Mouse (Mus musculus) gastrocnemius, adult 2 months (tissue): ENCODE results near the gene Dppa4. TPM values are rescaled to one million over a fixed set of nuclear protein-coding genes. Genes with fewer than 3 reads are reported as not detected.

Source experiments
- DNase-seq: peaks from one replicate; pipeline ENCODE4 v3.0.0; 2022
- H3K27ac ChIP-seq: fragments of 200-600 bp; 2 replicates; pipeline ENCODE4 v1.8.1; 2022; ENCODE audit warnings: mild to moderate bottlenecking
- H3K4me3 ChIP-seq: fragments of 200-600 bp; 2 replicates; pipeline ENCODE4 v1.8.1; 2022; ENCODE audit warnings: mild to moderate bottlenecking, moderate library complexity
- CTCF ChIP-seq: fragments of 200-600 bp; IDR thresholded peaks from 2 replicates; pipeline ENCODE4 v1.8.1; 2022; ENCODE audit warnings: antibody characterized with exemption, mild to moderate bottlenecking, moderate library complexity
- intact Hi-C: fragments of 180-260 bp; cut with DNase I; formaldehyde crosslinking; loops from one replicate; pipeline ENCODE4 v1.15.1; 2025
- long read RNA-seq, 2 experiments: library from polyadenylated mRNA; stranded (forward); transcript quantifications; one replicate each; pipeline ENCODE4 v2.0.0; 2021
- total RNA-seq, 2 experiments: library from RNA; stranded (reverse); gene quantifications; 2 replicates each; pipeline ENCODE4 v1.2.3; 2021

Dppa4 gene
- not detected for total RNA-seq
- long read RNA-seq, experiment 1, result 0 reads
- long read RNA-seq, experiment 2, result 0 reads

DNA sequence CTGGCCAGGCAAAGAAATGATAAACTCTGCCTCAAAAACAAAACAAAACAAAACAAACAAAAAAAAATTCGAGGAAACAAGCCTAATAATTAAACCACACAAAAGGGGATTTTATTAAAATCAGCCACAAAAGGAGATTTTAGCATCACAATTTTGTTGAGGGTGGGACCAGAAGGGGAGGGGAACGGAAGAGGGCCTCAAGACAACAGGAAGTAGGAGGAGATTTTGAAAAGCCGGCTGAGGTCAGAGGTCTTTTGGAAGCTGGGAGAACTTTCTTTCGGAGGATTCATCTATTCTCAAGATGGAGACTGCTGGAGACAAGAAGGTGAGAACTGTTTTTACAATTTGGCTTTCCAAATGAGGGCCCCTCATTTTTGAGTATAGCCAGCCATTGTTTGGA lies at the start of gene Dppa4:
TSS of gene Dppa4 (plus strand) at position 217 of the 400 bp plus-strand sequence.
- H3K4me3 ChIP-seq, result no peak within 1 kb of the TSS
- TF ChIP-seq CTCF, result no peak
- intact Hi-C loops, result no loop called here
- no peak for DNase-seq
- H3K27ac ChIP-seq, result no peak within 1 kb of the TSS

DNA sequence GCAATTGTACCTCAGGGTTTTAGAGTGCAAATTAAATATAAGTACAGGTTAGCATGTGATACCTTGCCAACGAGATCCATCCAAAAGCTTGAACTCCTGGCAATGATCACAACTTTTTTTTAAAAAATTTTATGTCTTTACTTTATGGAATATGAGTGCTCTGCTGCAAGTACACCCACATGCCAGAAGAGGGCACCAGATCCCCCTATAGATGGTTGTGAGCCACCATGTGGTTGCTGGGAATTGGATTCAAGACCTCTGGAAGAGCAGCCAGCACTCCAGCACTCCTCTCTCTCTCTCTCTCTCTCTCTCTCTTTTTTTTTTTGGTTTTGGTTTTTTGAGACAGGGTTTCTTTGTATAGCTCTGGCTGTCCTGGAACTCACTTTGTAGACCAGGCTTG lies 48.5 kb upstream of the Dppa4 start:
- intact Hi-C loops, result no loop called here
- no peak for DNase-seq
- TF ChIP-seq CTCF, result no peak
- Histone ChIP-seq H3K27ac (no peak overlapping the region), H3K4me3 (no peak overlapping the region)

DNA sequence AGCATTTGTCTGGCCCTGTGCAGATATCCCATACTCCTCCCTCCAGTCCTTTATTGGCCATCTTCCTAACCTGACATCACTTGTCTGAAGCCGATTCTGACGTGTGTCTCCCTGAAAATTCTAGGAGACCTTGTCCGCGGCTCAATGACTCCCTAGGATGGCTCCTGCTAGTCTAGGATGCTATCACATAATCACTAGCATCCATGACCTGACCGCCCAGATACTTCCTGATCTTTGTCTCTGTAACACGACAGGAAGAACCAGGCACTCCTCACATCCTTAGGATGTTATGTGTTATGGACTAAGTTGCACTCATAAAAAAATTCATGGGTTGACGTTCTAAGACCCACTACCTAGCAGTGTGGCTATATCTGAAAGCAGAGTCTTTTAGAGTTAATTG lies 45.9 kb upstream of the Dppa4 start:
- DNase-seq, result no peak
- Histone ChIP-seq H3K27ac (no peak overlapping the region), H3K4me3 (no peak overlapping the region)
- intact Hi-C loops, result no loop called here
- TF ChIP-seq CTCF, result no peak

DNA sequence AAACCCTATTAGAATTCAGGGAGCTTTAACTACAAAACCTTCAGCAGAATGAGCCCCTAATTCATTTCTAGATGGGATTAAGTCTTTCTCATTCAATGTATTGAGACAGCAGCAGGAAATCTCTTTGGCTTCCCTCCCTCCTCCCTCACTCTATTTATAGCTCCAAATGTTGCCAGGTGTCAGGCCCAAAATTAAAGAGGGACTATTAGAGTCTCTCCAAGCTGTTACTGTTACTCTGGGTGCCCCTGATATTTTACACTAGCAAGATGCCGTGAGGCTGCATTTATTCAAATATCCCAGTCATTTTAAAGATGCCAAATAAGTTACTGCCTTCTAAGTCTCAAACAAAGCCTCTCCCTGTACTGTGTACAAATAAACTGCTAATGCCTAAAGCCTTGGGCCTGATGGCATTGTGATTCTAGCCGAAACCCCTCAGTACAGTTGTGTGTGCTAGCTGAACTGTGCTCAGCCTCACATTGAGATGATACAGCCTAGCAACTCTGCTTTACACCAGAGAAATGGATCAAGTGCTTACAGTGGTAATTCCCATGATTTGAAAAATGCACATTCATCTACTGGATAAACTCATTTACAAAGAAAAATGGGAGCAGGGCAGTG lies 36.4 kb upstream of the Dppa4 start:
- DNase-seq, result no peak
- intact Hi-C loops, result no loop called here
- no peak overlapping the region for H3K27ac ChIP-seq
- H3K4me3 ChIP-seq, result no peak overlapping the region
- TF ChIP-seq CTCF, result no peak

DNA sequence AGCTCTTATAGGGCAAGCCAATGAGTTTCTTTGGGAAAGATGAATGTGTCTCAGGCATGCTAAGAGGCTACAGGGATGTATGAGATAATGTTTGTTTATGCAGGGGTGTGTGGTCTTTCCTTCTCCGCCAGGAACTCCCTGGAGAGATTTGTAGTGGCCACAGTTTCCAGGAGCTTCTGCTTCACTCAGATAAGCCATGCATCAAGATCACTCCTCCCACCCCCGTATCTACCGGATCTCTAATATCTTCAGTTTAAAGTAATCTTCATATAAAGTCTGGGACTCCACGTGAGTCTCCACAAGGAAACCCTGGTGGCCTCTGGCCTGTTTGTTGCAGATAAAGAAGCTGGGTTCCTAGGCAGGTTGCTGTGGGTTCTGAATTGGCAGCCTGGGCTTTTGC lies 30.7 kb upstream of the Dppa4 start:
- intact Hi-C loops, result no loop called here
- Histone ChIP-seq H3K4me3 (no peak overlapping the region), H3K27ac (no peak overlapping the region)
- TF ChIP-seq CTCF, result no peak
- no peak for DNase-seq

DNA sequence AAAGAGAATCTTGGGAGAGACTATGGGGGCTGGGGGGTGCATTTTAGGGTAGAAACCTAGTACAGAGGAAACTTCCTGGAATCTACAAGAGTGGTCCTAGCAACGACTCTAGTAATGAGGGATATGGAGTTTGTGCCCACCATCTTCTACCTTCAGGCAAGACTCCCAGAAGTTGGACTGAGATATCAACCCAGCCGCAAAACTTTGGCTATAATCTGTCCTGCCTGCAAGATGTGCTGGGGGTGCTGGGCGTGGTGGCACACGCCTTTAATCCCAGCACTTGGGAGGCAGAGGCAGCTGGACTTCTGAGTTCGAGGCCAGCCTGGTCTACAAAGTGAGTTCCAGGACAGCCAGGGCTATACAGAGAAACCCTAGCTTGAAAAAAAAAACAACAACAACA lies 28.9 kb upstream of the Dppa4 start:
- Histone ChIP-seq H3K4me3 (no peak overlapping the region), H3K27ac (no peak overlapping the region)
- no peak for TF ChIP-seq CTCF
- intact Hi-C loops, result no loop called here
- DNase-seq, result no peak

DNA sequence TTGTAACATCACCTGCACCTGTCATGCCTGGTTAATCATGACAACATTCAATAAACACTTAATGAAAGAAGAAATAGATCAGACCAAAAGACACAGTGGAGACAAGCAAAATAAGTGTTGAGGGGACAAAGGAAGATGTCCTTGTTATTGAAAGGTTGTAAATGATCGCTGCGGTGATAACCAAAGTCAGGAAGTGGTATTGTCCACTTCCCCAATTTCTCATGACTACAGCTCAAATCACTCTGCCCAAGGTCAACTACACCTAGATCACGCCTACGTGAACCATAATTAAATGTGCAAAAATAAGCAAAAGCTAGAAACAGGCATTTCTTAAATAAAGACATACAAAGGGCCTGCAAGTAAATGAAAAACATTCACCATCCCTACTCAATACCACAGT lies 24.0 kb upstream of the Dppa4 start:
- no peak overlapping the region for H3K4me3 ChIP-seq
- intact Hi-C loops, result no loop called here
- no peak for DNase-seq
- no peak overlapping the region for H3K27ac ChIP-seq
- TF ChIP-seq CTCF, result no peak

DNA sequence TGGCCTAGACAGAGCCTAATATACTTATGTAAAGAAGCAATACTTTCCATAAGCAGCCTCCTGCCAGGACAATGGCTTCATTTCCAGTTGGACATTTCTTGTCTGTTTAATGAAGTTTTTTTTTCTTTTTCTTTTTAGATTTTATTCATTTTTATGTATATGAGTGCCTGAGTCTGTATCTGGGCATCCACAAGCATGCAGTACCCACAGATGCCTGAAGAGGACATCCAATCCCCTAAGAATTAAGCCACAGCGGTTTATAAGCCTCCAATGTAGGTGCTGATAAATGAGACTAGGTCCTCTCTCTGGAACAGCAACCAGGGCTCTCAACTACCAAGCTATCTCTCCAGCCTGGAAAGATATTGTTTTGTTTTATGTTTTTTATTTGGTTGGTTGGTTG lies 20.6 kb upstream of the Dppa4 start:
- DNase-seq, result no peak
- H3K4me3 ChIP-seq, result no peak overlapping the region
- no peak for TF ChIP-seq CTCF
- intact Hi-C loops, result no loop called here
- H3K27ac ChIP-seq, result no peak overlapping the region

DNA sequence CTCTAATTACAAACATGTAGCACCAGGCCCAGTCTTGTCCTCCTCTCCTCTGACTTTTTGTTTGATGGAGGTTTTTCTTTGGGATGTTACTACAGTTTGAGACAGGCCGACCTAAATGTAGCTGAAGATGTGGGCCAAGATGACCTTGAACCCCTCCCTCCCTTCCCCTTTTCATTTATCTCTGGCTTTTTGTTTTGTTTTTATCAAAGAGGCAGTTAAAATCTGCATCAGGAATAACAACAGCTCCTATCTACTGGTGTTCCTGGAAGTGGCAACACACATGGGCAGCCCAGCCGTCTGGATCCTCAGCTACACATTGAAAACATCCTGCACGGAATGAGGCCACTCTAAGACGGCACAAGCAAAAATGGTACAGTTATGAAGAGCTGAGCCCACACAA lies 17.7 kb upstream of the Dppa4 start:
- no peak for DNase-seq
- intact Hi-C loops, result no loop called here

DNA sequence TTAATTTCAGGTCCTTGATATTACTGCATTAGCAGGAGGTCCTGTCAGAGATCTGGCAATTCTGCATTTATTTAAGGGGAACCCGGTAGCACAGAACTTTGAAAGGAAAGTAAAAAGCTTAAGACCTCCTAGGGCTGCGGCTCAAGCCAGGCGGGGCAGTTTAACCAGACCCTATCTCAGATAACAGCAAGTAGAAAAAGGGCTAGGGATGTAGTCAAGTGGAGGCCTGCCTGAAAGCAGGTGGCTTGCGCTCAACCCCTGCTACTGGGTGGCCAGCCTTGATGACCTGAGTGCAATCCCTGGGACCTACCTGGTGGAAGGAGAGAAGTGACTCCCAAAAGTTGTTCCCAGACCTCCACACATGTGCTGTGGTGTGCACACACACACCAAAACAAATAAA lies 6.6 kb upstream of the Dppa4 start:
- DNase-seq, result no peak
- Histone ChIP-seq H3K27ac (no peak overlapping the region), H3K4me3 (no peak overlapping the region)
- no peak for TF ChIP-seq CTCF
- intact Hi-C loops, result no loop called here

More for the DNA sequence above, 17.7 kb upstream of the Dppa4 start:
- Histone ChIP-seq H3K4me3 (no peak overlapping the region), H3K27ac (no peak overlapping the region)
- TF ChIP-seq CTCF, result no peak

DNA sequence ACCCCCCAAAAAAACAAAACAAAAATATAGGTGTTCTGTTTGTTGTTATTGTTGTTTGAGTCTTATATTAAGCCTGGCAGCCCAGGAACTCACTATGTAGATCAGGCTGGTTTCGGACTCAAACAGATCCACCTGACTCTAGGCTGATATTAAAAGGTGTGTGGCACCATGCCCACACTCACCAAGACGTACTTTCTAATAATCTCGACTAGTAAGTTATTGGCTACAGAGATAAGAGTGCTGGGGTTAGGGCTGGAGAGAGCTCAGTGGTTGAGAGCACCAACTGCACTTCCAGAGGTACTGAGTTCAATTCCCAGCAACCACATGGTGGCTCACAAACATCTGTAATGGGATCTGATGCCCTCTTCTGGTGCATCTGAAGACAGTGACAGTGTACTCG lies 2.6 kb upstream of the Dppa4 start:
- Histone ChIP-seq H3K4me3 (no peak overlapping the region), H3K27ac (no peak overlapping the region)
- TF ChIP-seq CTCF, result no peak
- intact Hi-C loops, result no loop called here
- DNase-seq, result no peak

DNA sequence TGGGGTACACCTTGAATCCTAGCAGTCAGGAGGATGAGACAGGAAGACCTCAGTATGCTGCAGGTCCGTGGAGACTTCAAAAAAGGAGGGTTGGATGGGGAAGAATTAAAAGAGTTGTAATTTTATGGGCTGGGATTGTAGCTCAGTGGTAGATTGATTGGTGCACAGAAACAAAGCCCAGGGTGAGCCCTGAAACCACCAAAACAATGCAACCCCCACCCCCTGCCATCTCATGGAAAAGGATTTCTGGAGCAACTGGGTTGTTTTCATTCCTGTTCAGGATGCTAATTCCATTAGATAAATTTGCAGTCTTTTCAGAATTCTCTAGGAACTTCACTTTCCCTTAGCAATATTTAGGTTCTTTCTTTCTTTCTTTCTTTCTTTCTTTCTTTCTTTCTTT lies 732 bp upstream of the Dppa4 start:
- no peak for DNase-seq
- TF ChIP-seq CTCF, result no peak
- H3K4me3 ChIP-seq, result no peak overlapping the region
- no peak overlapping the region for H3K27ac ChIP-seq
- intact Hi-C loops, result no loop called here

DNA sequence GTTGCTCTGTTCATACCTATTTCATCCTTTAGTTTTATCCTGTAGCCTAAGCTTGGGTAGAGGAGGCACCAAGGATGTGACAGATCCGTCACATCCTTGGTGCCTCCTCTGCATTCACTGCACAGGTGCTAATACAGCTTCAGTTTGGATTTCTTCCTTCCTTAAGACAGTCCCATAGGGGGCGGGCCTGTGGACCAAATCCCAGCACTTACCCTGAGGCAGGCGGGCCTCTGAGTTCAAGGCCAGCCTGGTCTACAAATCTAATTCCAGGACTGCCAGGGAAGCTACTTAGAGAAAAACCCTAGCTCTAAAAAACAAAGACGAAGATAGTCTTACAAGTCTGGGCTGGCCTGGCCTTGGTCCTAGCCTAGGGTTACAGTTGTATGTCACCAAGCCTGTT lies 2.0 kb downstream of the Dppa4 start:
- DNase-seq, result no peak
- intact Hi-C loops, result no loop called here
- TF ChIP-seq CTCF, result no peak
- no peak overlapping the region for H3K27ac ChIP-seq
- H3K4me3 ChIP-seq, result no peak overlapping the region

DNA sequence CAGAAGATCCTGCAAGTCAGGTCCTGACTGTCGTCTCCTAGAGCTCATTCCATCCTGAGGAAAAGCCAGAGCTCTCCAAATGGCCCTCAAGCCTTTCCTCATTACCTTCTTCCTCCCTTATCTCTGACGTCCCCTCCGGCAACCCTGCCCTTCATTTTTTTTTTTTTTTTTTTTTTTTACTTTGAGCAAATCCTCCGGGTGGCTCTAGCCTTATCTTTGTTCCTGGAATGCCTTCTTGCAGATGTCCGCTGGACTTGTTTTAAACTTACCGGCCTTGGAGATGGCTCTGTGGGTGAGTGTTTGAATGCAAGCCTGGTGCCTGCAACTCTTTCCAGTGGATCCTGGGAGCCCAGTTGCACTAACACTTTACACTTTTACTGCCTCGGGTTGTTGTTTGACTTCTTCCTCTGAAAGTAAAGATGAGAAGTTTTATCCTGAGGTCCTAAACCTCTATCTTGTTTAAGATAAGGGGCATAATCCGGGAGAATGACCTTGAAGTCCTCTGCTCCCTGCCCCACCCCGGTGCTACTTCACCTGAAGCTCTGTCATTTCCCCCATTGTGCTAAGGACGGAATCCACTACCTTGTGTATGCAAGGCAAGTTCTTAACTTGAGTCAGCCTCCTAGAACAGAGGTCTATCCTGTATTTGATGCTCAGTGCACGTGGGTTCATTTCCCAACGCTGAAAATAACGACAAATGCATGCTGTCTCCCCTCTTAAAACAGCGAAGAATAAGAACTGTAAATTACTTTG lies 14.0 kb downstream of the Dppa4 start:
- Histone ChIP-seq H3K4me3 (no peak overlapping the region), H3K27ac (no peak overlapping the region)
- intact Hi-C loops, result no loop called here
- no peak for DNase-seq
- TF ChIP-seq CTCF, result no peak
